Mouse (Mus musculus) intestine, embryonic 16.5 days (tissue): Measurements from ENCODE around the gene Itga6. TPM values are rescaled to one million over a fixed set of nuclear protein-coding genes. Genes with fewer than 3 reads are reported as not detected.

Experiments used
- ATAC-seq: fragments of 200-750 bp; cut with Nextera tagmentation; 2 replicates; pipeline ENCODE4 v1.8.0; 2017; ENCODE audit warnings: moderate TSS enrichment, moderate library complexity
- H3K27ac ChIP-seq: fragments of 300-500 bp; sonication (generic); 2 replicates; pipeline ENCODE4 v1.5.1; 2014; ENCODE audit warnings: mild to moderate bottlenecking, low read length
- H3K27me3 ChIP-seq: fragments of 300-500 bp; sonication (generic); replicated peaks from 2 replicates; pipeline ENCODE4 v1.6.1; 2014; ENCODE audit warnings: low read length, control low read depth, mixed read lengths; ENCODE audit not compliant: control insufficient read depth, insufficient read depth
- H3K36me3 ChIP-seq: fragments of 300-500 bp; sonication (generic); 2 replicates; pipeline ENCODE4 v1.6.1; 2014; ENCODE audit warnings: low read length, control low read depth; ENCODE audit not compliant: control insufficient read depth, insufficient read depth
- H3K4me1 ChIP-seq: fragments of 300-500 bp; sonication (generic); 2 replicates; pipeline ENCODE4 v1.6.1; 2014; ENCODE audit warnings: low read length, control low read depth, mixed read lengths; ENCODE audit not compliant: control insufficient read depth, insufficient read depth
- H3K4me2 ChIP-seq: fragments of 300-500 bp; sonication (generic); 2 replicates; pipeline ENCODE4 v1.6.1; 2014; ENCODE audit warnings: low read depth, low read length, control low read depth
- H3K4me3 ChIP-seq: fragments of 300-500 bp; sonication (generic); 2 replicates; pipeline ENCODE4 v1.5.1; 2014; ENCODE audit warnings: mild to moderate bottlenecking, low read length
- H3K9ac ChIP-seq: fragments of 300-500 bp; sonication (generic); 2 replicates; pipeline ENCODE4 v1.6.1; 2014; ENCODE audit warnings: low read depth, low read length
- H3K9me3 ChIP-seq: fragments of 300-500 bp; sonication (generic); 2 replicates; pipeline ENCODE4 v1.6.1; 2016; ENCODE audit warnings: low read length, control low read depth; ENCODE audit not compliant: control insufficient read depth
- WGBS: fragments of 180-500 bp; shearing (Covaris S2); extraction: QIAGEN DNeasy Blood & Tissue Kit; methylation state at CpG from one replicate; pipeline ENCODE4 v1.1.7; 2014; 5-methylcytosine and 5-hydroxymethylcytosine counted together
- polyA plus RNA-seq: library from polyadenylated mRNA; unstranded; fragments of >200 nt; fragmentation: Nextera tagmentation; extraction: Ambion mirVana; gene quantifications from 2 replicates; pipeline ENCODE4 v1.2.1, GENCODE M21; 2015

Itga6 gene
- 22.6 and 28.0 TPM in 2 replicates for polyA plus RNA-seq

DNA sequence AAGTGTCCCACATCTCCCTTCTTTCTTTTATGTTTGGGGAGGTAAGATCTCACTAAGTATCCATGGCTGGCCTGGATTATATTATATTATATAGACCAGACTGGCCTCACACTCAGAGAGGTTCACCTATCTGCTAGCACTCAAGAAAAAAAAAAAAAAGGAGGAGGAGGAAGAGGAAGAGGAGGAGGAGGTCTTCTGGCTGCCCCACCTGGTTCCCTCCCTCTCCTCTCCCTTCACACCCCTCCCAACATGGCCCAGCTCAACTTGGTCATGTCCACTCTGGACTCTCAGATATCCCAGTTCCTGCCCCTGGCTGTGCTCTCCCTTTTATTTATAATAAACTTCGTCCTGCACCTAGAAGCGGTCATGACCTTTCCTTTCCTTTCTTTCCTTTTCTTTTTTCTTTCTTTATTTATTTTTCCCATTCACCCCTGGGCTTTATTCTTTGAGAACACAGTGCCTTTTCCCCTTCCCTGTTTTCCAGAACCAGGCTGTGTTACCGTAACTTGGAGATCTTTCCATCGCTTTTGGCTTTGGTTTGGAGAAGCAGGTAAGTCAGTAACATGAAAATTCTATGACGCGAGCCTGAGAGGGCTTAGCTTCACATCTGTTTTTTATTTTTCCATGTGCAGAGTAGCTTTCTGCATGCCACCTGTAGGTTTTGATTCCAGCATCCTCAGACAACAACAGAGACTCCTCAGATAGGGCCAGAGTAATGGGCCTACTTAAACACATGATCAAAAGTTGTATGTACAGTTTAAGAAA lies at the start of gene Itga6:
Gene Itga6 (plus strand): TSS at position 7 of the 765 bp plus-strand sequence.
- no peak for ATAC-seq
- H3K36me3 ChIP-seq: no peaks in the 10 kb centered on the region
- peaks cover 11% of the 10 kb centered on the region for H3K4me1 ChIP-seq
- no peak within 1 kb of the TSS for H3K9ac ChIP-seq
- no peaks in the 10 kb centered on the region for H3K9me3 ChIP-seq
- no peak within 1 kb of the TSS for H3K4me2 ChIP-seq
- no peak within 1 kb of the TSS for H3K4me3 ChIP-seq
- 77% methylated on average over 6 of the region's 6 CpGs for WGBS
- 0 out of 2 replicates have a peak within 1 kb of the TSS, but pooled peaks have one; percentile 4 for H3K27ac ChIP-seq
- H3K27me3 ChIP-seq: no peaks in the 10 kb centered on the region

DNA sequence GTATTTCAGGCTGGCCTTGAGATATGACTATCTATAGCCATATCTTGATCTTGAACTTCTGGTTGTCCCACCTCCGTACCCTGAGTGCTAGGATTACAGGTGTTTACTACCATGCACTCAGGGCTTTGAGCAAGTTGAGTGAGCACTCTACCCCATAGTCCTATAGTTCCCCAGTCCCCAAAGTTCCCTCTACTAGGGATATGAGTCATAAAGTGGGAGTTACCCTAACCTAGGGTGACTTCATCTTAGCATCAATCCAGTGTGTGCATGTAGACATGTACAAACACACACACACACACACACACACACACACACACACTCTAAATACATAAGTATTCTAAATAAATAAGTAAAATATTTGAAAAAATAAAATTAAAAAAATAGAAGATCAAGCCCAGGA lies 48.6 kb upstream of the Itga6 start:
- Histone ChIP-seq H3K27me3 (no peaks in the 10 kb centered on the region), H3K36me3 (no peaks in the 10 kb centered on the region), H3K4me3 (no peak overlapping the region), H3K4me1 (no peaks in the 10 kb centered on the region), H3K4me2 (no peak overlapping the region), H3K27ac (no peak overlapping the region), H3K9me3 (no peaks in the 10 kb centered on the region), H3K9ac (no peak overlapping the region)
- 90% methylated on average over 1 of the region's 1 CpGs for WGBS
- ATAC-seq: no peak

DNA sequence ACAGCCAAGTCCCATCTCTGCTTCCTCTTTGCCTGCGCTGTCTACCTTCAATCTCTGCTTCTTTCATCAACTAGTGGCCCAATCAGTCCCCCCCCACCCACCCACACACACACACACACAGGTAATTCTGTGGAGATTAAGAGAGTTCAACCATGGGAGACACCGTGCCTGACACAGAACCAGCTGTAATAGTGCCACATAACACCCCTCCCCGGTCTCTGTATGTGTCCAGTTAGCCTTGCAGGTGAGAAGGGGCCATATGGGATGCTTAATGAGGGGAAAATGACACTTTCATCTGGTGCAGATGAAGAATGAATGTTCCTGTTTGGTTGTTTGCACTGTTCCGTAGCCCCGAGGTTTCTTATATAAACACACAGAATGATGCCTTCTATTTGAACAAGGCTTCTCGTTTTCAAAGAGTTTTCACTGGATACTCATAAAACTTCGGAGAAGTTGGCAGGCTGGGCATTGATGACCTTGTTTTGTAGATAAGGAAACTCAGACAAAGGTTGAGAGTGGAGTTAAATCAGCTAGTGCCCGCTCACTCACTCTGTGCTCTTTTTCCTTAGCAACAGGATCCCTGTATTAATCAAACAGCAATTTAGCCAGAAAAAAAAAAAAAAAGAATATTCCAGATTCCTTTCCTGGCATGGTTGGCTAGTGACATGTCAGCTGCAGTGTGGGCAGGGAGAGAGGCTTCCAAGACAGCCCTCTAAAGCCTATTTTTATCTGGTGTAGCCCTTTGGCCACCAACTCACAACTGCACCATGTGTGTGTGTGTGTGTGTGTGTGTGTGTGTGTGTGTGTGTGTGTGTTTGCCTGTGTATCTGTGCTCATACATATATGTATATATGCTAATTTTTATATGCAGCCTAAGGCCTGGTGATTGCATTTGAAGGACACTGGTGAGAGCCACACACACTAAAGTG lies 47.7 kb upstream of the Itga6 start:
- Histone ChIP-seq H3K27ac (no peak overlapping the region), H3K4me2 (no peak overlapping the region), H3K36me3 (no peaks in the 10 kb centered on the region), H3K27me3 (no peaks in the 10 kb centered on the region), H3K9me3 (no peaks in the 10 kb centered on the region), H3K4me1 (no peaks in the 10 kb centered on the region), H3K9ac (no peak overlapping the region), H3K4me3 (no peak overlapping the region)
- ATAC-seq: peak; percentile 79
- 37% methylated on average over 8 of the region's 8 CpGs for WGBS

DNA sequence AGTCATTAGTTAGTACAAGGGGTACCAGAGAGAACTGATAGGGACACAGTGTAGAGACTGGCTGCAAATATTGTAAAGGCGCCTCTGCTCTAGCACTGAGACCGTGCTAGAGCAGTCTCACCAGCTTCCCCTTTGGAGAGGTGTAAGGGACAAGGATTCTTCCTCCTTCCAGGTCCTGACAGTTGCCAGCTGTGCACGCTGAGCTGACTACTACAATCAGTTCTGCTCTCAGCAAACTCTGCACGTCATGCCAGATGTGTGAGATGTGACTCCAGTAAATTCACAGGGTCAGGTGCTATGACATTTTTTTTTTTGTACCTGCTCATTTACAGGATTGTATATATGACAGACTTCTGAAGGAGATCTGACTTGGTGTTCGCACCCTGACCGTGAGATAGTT lies 47.0 kb upstream of the Itga6 start:
- Histone ChIP-seq H3K9ac (no peak overlapping the region), H3K4me1 (no peaks in the 10 kb centered on the region), H3K4me3 (no peak overlapping the region), H3K9me3 (no peaks in the 10 kb centered on the region), H3K36me3 (no peaks in the 10 kb centered on the region), H3K27ac (no peak overlapping the region), H3K27me3 (no peaks in the 10 kb centered on the region), H3K4me2 (no peak overlapping the region)
- ATAC-seq: no peak
- 70% methylated on average over 6 of the region's 6 CpGs for WGBS

DNA sequence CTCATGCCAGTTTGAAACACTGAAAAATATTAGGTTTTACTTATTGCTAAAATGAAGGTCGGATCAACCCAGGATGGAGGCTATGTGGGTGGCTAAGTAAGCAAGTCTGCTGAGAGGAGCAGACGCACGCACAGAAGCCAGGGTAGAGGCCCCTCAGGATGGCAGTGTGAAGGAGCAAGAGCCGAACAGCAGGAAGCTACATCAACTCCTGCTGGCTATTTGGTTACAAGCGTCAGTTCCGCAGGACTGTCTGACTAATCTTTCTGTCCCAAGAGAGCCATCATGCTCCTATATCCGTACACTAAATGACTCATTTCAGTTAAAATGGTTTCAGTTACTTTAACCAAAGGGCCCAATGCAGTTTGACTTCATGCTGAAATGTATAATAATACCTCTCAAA lies 46.5 kb upstream of the Itga6 start:
- no peaks in the 10 kb centered on the region for H3K4me1 ChIP-seq
- no peak overlapping the region for H3K9ac ChIP-seq
- WGBS: 58% methylated on average over 7 of the region's 7 CpGs
- no peak overlapping the region for H3K27ac ChIP-seq
- no peaks in the 10 kb centered on the region for H3K9me3 ChIP-seq
- H3K4me3 ChIP-seq: no peak overlapping the region
- no peak overlapping the region for H3K4me2 ChIP-seq
- no peaks in the 10 kb centered on the region for H3K36me3 ChIP-seq
- H3K27me3 ChIP-seq: no peaks in the 10 kb centered on the region
- ATAC-seq: no peak

DNA sequence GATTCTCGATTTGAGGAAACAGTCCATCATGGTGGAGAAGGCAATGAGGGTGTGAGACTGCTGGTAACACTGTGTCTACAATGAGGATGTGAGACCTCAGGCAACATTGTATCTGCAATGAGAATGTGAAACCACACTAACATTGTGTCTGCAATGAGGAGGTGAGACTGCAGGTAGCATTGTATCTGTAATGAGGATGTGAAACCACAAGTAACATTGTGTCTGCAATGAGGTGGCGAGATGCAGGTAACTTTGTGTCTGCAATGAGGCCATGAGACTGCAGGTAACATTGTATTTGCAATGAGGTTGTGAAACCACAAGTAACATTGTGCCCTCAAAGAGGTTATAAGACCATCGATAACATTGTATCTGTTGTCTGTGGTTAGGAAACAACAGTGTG lies 44.1 kb upstream of the Itga6 start:
- no peak overlapping the region for H3K9ac ChIP-seq
- no peak for ATAC-seq
- H3K36me3 ChIP-seq: no peaks in the 10 kb centered on the region
- 92% methylated on average over 3 of the region's 3 CpGs for WGBS
- no peaks in the 10 kb centered on the region for H3K27me3 ChIP-seq
- H3K9me3 ChIP-seq: no peaks in the 10 kb centered on the region
- H3K4me3 ChIP-seq: no peak overlapping the region
- no peak overlapping the region for H3K27ac ChIP-seq
- no peak overlapping the region for H3K4me2 ChIP-seq
- no peaks in the 10 kb centered on the region for H3K4me1 ChIP-seq

DNA sequence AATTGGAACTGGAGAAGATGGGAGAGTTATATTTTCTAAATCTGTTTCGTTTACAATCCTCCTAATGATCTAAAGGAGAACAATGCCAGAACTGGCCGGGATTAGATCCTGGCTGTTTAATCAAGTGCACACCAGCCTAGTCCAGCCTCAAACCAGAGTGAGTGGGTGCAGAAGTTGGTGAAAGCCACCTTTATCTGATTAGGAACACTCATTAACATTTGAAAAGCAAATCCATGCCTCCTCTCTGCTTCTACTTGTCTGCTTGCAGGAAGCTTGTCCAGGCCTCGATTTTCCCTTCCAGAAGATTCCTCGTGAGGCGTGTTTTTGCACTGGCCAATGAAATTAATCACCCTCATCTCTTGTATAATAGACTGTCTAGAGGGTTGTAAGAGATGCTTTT lies 41.1 kb upstream of the Itga6 start:
- ATAC-seq: no peak
- H3K4me2 ChIP-seq: no peak overlapping the region

DNA sequence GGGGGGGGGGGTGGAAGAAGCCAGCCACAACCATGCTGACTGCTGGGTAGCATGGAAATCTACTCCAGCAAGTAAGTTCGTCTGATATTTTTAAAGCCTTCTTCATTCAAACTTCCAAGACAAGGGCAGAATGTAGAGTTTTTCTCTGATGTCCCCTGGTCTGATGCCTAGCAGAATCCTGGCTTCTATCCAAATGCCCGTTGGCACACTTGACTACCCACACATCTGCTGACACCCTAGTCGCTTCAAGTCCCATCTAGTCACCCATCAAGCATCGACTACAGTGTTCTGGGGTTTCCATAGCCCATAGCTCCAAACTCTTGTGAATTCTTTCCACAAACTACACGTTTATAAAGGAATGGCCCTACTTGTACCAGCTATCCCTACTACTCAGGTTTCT lies 36.5 kb upstream of the Itga6 start:
- Histone ChIP-seq H3K27me3 (no peaks in the 10 kb centered on the region), H3K9me3 (no peaks in the 10 kb centered on the region), H3K27ac (no peak overlapping the region), H3K36me3 (no peaks in the 10 kb centered on the region), H3K4me2 (no peak overlapping the region), H3K4me3 (no peak overlapping the region), H3K4me1 (no peaks in the 10 kb centered on the region), H3K9ac (no peak overlapping the region)
- 85% methylated on average over 5 of the region's 5 CpGs for WGBS
- no peak for ATAC-seq

More for the DNA sequence above, 41.1 kb upstream of the Itga6 start:
- Histone ChIP-seq H3K9ac (no peak overlapping the region), H3K36me3 (no peaks in the 10 kb centered on the region), H3K9me3 (no peaks in the 10 kb centered on the region), H3K4me3 (no peak overlapping the region), H3K27me3 (no peaks in the 10 kb centered on the region), H3K27ac (no peak overlapping the region), H3K4me1 (no peaks in the 10 kb centered on the region)
- 67% methylated on average over 5 of the region's 5 CpGs for WGBS

DNA sequence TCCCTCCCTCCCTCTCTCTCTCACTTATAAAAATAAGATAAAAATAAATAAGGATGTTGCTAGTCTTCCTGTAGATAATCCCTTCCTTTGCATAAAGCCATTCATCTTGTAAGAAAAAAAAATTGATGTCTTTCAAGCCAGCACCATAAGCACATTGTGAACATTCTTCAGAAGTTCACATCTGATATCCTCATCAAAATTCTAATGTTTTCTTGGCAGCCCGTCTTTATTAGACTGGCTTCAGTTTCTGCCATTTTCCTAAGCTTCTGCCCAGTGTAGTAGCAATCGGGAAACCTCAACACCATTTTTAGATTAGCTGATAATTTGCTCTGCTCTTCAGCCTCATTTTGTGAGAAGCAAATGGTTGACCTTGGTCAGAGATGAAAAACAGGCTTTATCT lies 33.8 kb upstream of the Itga6 start:
- H3K4me1 ChIP-seq: no peaks in the 10 kb centered on the region
- H3K27me3 ChIP-seq: no peaks in the 10 kb centered on the region
- ATAC-seq: no peak
- no peak overlapping the region for H3K9ac ChIP-seq
- no peak overlapping the region for H3K27ac ChIP-seq
- no peaks in the 10 kb centered on the region for H3K9me3 ChIP-seq
- no peak overlapping the region for H3K4me2 ChIP-seq
- no peak overlapping the region for H3K4me3 ChIP-seq
- no peaks in the 10 kb centered on the region for H3K36me3 ChIP-seq
- 63% methylated on average over 2 of the region's 2 CpGs for WGBS
